Mouse (Mus musculus): ENCODE measurements around the gene Apol7b. TPM values are rescaled to one million over a fixed set of nuclear protein-coding genes. Genes with fewer than 3 reads are reported as not detected.

Apol7b gene
- not detected in 2 replicates for polyA plus RNA-seq (2012; rRNA removed)

DNA sequence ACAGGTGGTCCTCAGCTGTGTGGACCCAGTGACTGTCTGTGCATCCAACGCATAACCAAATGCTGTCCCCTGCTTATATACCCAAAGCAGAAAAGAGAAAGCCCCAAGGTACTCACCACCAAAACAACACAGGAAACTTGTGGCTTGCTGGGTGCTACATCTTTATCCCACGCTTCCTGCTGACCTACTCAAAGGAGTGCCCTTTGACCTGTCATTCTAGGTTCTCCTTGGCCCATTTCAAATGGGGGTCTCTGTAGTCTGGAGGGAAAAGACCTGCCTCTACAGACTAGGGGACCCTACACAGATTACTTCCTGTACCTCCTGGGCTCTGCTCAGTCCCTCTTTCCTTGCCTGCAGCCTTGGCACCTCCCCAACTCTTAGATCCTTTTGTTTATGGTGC, at the start of gene Apol7b:
TSS of gene Apol7b (minus strand) at position 101 of the 400 bp plus-strand sequence.

DNA sequence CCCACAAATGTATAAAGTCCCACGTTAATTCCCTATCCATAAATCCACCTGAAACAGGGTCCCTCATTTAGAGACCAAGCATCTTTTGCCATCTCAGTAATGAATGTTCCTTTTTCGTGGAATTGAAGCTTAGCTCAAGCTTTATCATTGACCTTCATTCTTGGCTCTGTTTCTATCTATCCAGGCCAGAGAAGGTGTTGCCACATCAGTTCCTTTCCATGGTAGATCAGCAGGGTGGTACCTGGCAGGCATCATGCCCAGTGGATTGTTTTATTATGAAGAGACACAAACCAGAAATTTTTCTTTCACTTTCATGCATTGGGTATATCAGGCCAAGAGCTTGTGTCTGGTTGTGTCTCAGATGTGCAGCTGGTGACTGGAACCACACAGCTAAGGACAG, 29.4 kb upstream of the Apol7b start, which contains the start of gene Apol10a:
TSS of gene Apol10a (plus strand) at position 355 of the 400 bp plus-strand sequence.

DNA sequence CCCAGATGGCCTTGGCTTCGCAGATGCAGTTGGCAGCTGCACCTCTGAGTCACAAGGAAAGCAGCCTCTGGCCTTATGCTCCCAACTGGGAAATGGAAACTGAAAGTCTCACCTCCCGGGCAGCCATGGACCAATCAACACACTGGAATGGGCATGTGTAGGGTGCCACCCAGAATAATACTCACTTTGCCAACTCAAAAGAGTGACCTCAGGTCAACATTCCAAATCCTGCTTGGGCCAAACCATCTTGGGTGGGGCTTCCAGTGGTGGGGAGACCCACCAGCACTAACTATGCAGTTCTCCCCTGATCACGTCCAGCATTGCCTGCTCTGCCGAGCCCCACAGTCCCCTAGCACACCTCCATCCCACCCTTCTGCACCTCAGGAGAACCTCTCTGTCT, 36.3 kb downstream of the Apol7b start, which contains the start of gene Apol9a:
TSS of gene Apol9a (minus strand) at position 101 of the 400 bp plus-strand sequence.

DNA sequence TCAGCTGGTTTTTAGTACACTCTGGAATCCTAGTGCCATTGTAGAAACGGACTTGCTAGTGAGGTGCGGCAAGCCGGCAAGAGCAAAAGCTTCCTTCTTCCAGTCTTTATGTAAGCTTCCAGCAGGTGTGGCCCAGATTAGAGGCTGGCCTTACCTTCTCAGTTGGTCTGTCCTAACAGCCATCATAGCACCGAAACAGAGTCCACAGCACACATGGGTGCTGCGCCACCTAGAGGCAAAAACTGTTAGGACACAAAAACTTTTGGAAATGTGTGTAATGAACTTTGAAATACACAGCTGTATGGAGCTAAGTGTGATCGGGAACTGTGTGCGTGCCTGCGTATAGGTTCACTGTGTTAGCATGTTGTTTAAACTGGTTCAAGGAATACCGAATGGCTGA, 48.3 kb downstream of the Apol7b start, which contains the start of gene Apol7a:
TSS of gene Apol7a (minus strand) at position 84 of the 400 bp plus-strand sequence.

Other genes starting within 250 kb of the Apol7b start
- gene Rbfox2, start 140.5 kb downstream of the Apol7b start, polyA plus RNA-seq (2012; rRNA removed), result 9.9 and 10.8 TPM in 2 replicates
- 0.28 and 0.34 TPM in 2 replicates for gene Apol7a, start 48.4 kb downstream of the Apol7b start, polyA plus RNA-seq (2012; rRNA removed)
- 0.02 TPM in 1 of 2 replicates, not detected in the other for gene Apol9a, start 36.4 kb downstream of the Apol7b start, polyA plus RNA-seq (2012; rRNA removed)
- 0.03 and 0.05 TPM in 2 replicates for gene Apol10a, start 29.6 kb upstream of the Apol7b start, polyA plus RNA-seq (2012; rRNA removed)
- 0.14 and 0.18 TPM in 2 replicates for gene Apol11a, start 60.8 kb upstream of the Apol7b start, polyA plus RNA-seq (2012; rRNA removed)
- gene Apol7c, start 85.8 kb upstream of the Apol7b start, polyA plus RNA-seq (2012; rRNA removed), result not detected in 2 replicates
- not detected in 2 replicates for gene 1700025B11Rik, start 114.4 kb upstream of the Apol7b start, polyA plus RNA-seq (2012; rRNA removed)
- 0.01 TPM in 2 replicates for gene Apol10b, start 148.6 kb upstream of the Apol7b start, polyA plus RNA-seq (2012; rRNA removed)
- not detected in 2 replicates for gene Gm36245, start 151.8 kb upstream of the Apol7b start, polyA plus RNA-seq (2012; rRNA removed)
- 4.1 and 4.6 TPM in 2 replicates for gene Apol11b, start 195.8 kb upstream of the Apol7b start, polyA plus RNA-seq (2012; rRNA removed)

Measured in liver, embryonic 14 days (tissue).